Mouse (Mus musculus): ENCODE measurements at regions not wholly inside any gene's neighbourhood (a gene's known extent, or its start where the extent isn't known, plus 50 kb on each side); places are given as distances from the start of the nearest gene placed in this dataset.

- no peak for TF ChIP-seq POLR2A (IDR thresholded peaks at IDR 0.05; ENCODE audit: control insufficient read depth, extremely low read depth, insufficient read depth, low read length, poor library complexity)
- no peak for TF ChIP-seq CTCF (IDR thresholded peaks at IDR 0.05; ENCODE audit: borderline replicate concordance, control insufficient read depth, extremely low read depth, insufficient read depth, low read length, poor library complexity)
Observed at GRCm38 (mm10) chr11:31742160-31742559, 70.5 kb upstream of the Bod1 start.
